Mouse (Mus musculus) forebrain, embryonic 16.5 days (tissue): ENCODE data around the gene Nsd1. TPM values are rescaled to one million over a fixed set of nuclear protein-coding genes. Genes with fewer than 3 reads are reported as not detected.

Source experiments
- ATAC-seq: fragments of 200-750 bp; cut with Nextera tagmentation; 2 replicates; pipeline ENCODE4 v1.8.0; 2017; ENCODE audit warnings: mild to moderate bottlenecking, moderate library complexity
- H3K27ac ChIP-seq: fragments of 300-500 bp; sonication (generic); 2 replicates; pipeline ENCODE4 v1.5.1; 2014; ENCODE audit warnings: low read length, control low read depth
- H3K27me3 ChIP-seq: fragments of 300-500 bp; sonication (generic); replicated peaks from 2 replicates; pipeline ENCODE4 v1.6.1; 2014; ENCODE audit warnings: low read length; ENCODE audit not compliant: control insufficient read depth, insufficient read depth
- H3K36me3 ChIP-seq: fragments of 300-500 bp; sonication (generic); 2 replicates; pipeline ENCODE4 v1.6.1; 2014; ENCODE audit not compliant: control insufficient read depth, insufficient read depth
- H3K4me1 ChIP-seq: fragments of 300-500 bp; sonication (generic); replicated peaks from 2 replicates; pipeline ENCODE4 v1.6.1; 2014; ENCODE audit warnings: low read length; ENCODE audit not compliant: control insufficient read depth, insufficient read depth
- H3K4me2 ChIP-seq: fragments of 300-500 bp; sonication (generic); 2 replicates; pipeline ENCODE4 v1.6.1; 2014; ENCODE audit warnings: mild to moderate bottlenecking, low read length, control low read depth
- H3K4me3 ChIP-seq: fragments of 300-500 bp; sonication (generic); replicated peaks from 2 replicates; pipeline ENCODE4 v1.5.1; 2014; ENCODE audit warnings: mild to moderate bottlenecking, low read length, control low read depth
- H3K9ac ChIP-seq: fragments of 300-500 bp; sonication (generic); replicated peaks from 2 replicates; pipeline ENCODE4 v1.6.1; 2014; ENCODE audit warnings: low read depth, low read length, control low read depth
- H3K9me3 ChIP-seq: fragments of 300-500 bp; sonication (generic); 2 replicates; pipeline ENCODE4 v1.6.1; 2016; ENCODE audit warnings: low read length; ENCODE audit not compliant: control insufficient read depth
- WGBS: fragments of 180-500 bp; shearing (Covaris S2); extraction: QIAGEN DNeasy Blood & Tissue Kit; methylation state at CpG from one replicate; pipeline ENCODE4 v1.1.7; 2014; 5-methylcytosine and 5-hydroxymethylcytosine counted together
- polyA plus RNA-seq: library from polyadenylated mRNA; unstranded; fragments of >200 nt; fragmentation: Nextera tagmentation; extraction: Ambion mirVana; gene quantifications from 2 replicates; pipeline ENCODE4 v1.2.1, GENCODE M21; 2015

Nsd1 gene
- polyA plus RNA-seq, 1 experiment from 2014 or later: 53.1 TPM

- ATAC-seq: no peak
- no peak overlapping the region for H3K9ac ChIP-seq
Observed at GRCm38 (mm10) chr13:55262096-55262495, 52.5 kb downstream of the Nsd1 start.

GRCm38 (mm10) chr13:55277203-55277602, 67.6 kb downstream of the Nsd1 start:
- no peak overlapping the region for H3K27ac ChIP-seq
- H3K9ac ChIP-seq: no peak overlapping the region
- no peaks in the 10 kb centered on the region for H3K27me3 ChIP-seq
- no peak overlapping the region for H3K4me3 ChIP-seq
- no peaks in the 10 kb centered on the region for H3K9me3 ChIP-seq
- no peaks in the 10 kb centered on the region for H3K4me1 ChIP-seq
- ATAC-seq: no peak
- H3K4me2 ChIP-seq: no peak overlapping the region
- WGBS: 92% methylated on average over 5 of the region's 5 CpGs
- peaks cover 27% of the 10 kb centered on the region for H3K36me3 ChIP-seq

More at GRCm38 (mm10) chr13:55262096-55262495, 52.5 kb downstream of the Nsd1 start:
- H3K36me3 ChIP-seq: peaks cover 27% of the 10 kb centered on the region
- no peaks in the 10 kb centered on the region for H3K9me3 ChIP-seq
- H3K27me3 ChIP-seq: no peaks in the 10 kb centered on the region
- H3K4me1 ChIP-seq: no peaks in the 10 kb centered on the region
- H3K4me2 ChIP-seq: no peak overlapping the region
- no peak overlapping the region for H3K4me3 ChIP-seq
- no peak overlapping the region for H3K27ac ChIP-seq

GRCm38 (mm10) chr13:55277646-55278045, 68.1 kb downstream of the Nsd1 start:
- no peak overlapping the region for H3K9ac ChIP-seq
- 92% methylated on average over 5 of the region's 5 CpGs for WGBS
- no peak overlapping the region for H3K27ac ChIP-seq
- no peak overlapping the region for H3K4me3 ChIP-seq
- peaks cover 29% of the 10 kb centered on the region for H3K36me3 ChIP-seq
- no peak overlapping the region for H3K4me2 ChIP-seq
- no peaks in the 10 kb centered on the region for H3K27me3 ChIP-seq
- ATAC-seq: no peak
- H3K4me1 ChIP-seq: no peaks in the 10 kb centered on the region
- H3K9me3 ChIP-seq: no peaks in the 10 kb centered on the region

- Histone ChIP-seq H3K27ac (no peak overlapping the region), H3K4me1 (no peaks in the 10 kb centered on the region), H3K9ac (no peak overlapping the region), H3K4me3 (no peak overlapping the region), H3K27me3 (no peaks in the 10 kb centered on the region), H3K36me3 (peaks cover 16% of the 10 kb centered on the region), H3K4me2 (no peak overlapping the region), H3K9me3 (no peaks in the 10 kb centered on the region)
- WGBS: 85% methylated on average over 3 of the region's 3 CpGs
- no peak for ATAC-seq
Observed at GRCm38 (mm10) chr13:55288854-55289253, 79.3 kb downstream of the Nsd1 start.

- Histone ChIP-seq H3K4me3 (no peak overlapping the region), H3K36me3 (peaks cover 30% of the 10 kb centered on the region), H3K4me2 (no peak overlapping the region), H3K27me3 (no peaks in the 10 kb centered on the region), H3K4me1 (no peaks in the 10 kb centered on the region), H3K27ac (no peak overlapping the region), H3K9ac (no peak overlapping the region), H3K9me3 (no peaks in the 10 kb centered on the region)
- WGBS: 92% methylated on average over 1 of the region's 1 CpGs
- no peak for ATAC-seq
Observed at GRCm38 (mm10) chr13:55296760-55297159, 87.2 kb downstream of the Nsd1 start.

- WGBS: 89% methylated on average over 5 of the region's 5 CpGs
- H3K36me3 ChIP-seq: peaks cover 39% of the 10 kb centered on the region
Observed at GRCm38 (mm10) chr13:55300913-55301312, 91.3 kb downstream of the Nsd1 start.

GRCm38 (mm10) chr13:55312028-55312630, 102.5 kb downstream of the Nsd1 start:
- Histone ChIP-seq H3K4me1 (no peaks in the 10 kb centered on the region), H3K4me2 (no peak overlapping the region), H3K36me3 (peaks cover 48% of the 10 kb centered on the region), H3K27me3 (no peaks in the 10 kb centered on the region), H3K27ac (no peak overlapping the region), H3K4me3 (no peak overlapping the region), H3K9me3 (no peaks in the 10 kb centered on the region), H3K9ac (no peak overlapping the region)
- WGBS: 91% methylated on average over 8 of the region's 8 CpGs
- ATAC-seq: no peak

More at GRCm38 (mm10) chr13:55300913-55301312, 91.3 kb downstream of the Nsd1 start:
- no peak for ATAC-seq
- Histone ChIP-seq H3K4me3 (no peak overlapping the region), H3K9me3 (no peaks in the 10 kb centered on the region), H3K27me3 (no peaks in the 10 kb centered on the region), H3K9ac (no peak overlapping the region), H3K4me1 (no peaks in the 10 kb centered on the region), H3K27ac (no peak overlapping the region), H3K4me2 (no peak overlapping the region)

GRCm38 (mm10) chr13:55313051-55313450, 103.5 kb downstream of the Nsd1 start:
- Histone ChIP-seq H3K4me1 (no peaks in the 10 kb centered on the region), H3K27me3 (no peaks in the 10 kb centered on the region), H3K36me3 (peaks cover 47% of the 10 kb centered on the region), H3K27ac (no peak overlapping the region), H3K9me3 (no peaks in the 10 kb centered on the region), H3K9ac (no peak overlapping the region), H3K4me2 (no peak overlapping the region), H3K4me3 (no peak overlapping the region)
- ATAC-seq: no peak
- 86% methylated on average over 9 of the region's 9 CpGs for WGBS

GRCm38 (mm10) chr13:55314891-55315412, 105.4 kb downstream of the Nsd1 start:
- Histone ChIP-seq H3K4me1 (no peaks in the 10 kb centered on the region), H3K9me3 (no peaks in the 10 kb centered on the region), H3K4me3 (no peak overlapping the region), H3K36me3 (peaks cover 43% of the 10 kb centered on the region), H3K27me3 (no peaks in the 10 kb centered on the region), H3K9ac (no peak overlapping the region), H3K27ac (no peak overlapping the region), H3K4me2 (no peak overlapping the region)
- ATAC-seq: no peak
- 90% methylated on average over 2 of the region's 2 CpGs for WGBS

GRCm38 (mm10) chr13:55318351-55318750, 108.8 kb downstream of the Nsd1 start:
- Histone ChIP-seq H3K27ac (no peak overlapping the region), H3K27me3 (no peaks in the 10 kb centered on the region), H3K4me3 (no peak overlapping the region), H3K4me1 (peaks cover 21% of the 10 kb centered on the region), H3K36me3 (peaks cover 19% of the 10 kb centered on the region), H3K9me3 (no peaks in the 10 kb centered on the region), H3K4me2 (no peak overlapping the region), H3K9ac (no peak overlapping the region)
- WGBS: 87% methylated on average over 3 of the region's 3 CpGs
- ATAC-seq: no peak
